ENCODE assay signal across 13 mouse cellular contexts in genomic region chr15:10818706-10819105, GRCm38 (mm10).
DNase-seq lines count a peak whose midpoint lies in the region; ATAC-seq and TF ChIP-seq lines count a peak whose summit lies in the region.
"Had no signal": no experiment of that assay in that cellular context is flagged by ENCODE, and none has a peak within 500 bp of the region (broad histone marks: within the 10 kb centered on the region; RNA-seq: fewer than 3 reads in every experiment).

No protein-coding gene starts in this region.

- H3K27ac ChIP-seq in heart, embryonic 14.5 days (replicated peaks in 1 of 2; ENCODE audit: control insufficient read depth in 1 of 2, insufficient read depth in 1 of 2, low read depth in 2 of 2, low read length in 2 of 2), result peak overlapping the region; percentile 73 to 82
- peak overlapping the region; percentile 71 for H3K27ac ChIP-seq in left cerebral cortex, adult 2 months
- H3K27ac ChIP-seq: hindbrain, embryonic 14.5 days; neural tube, embryonic 12.5 days had no signal

- H3K9ac ChIP-seq in heart, embryonic 14.5 days (ENCODE audit: low read length), result no peak overlapping the region
- H3K9ac ChIP-seq: hindbrain, embryonic 14.5 days; neural tube, embryonic 12.5 days had no signal

- H3K4me1 ChIP-seq in heart, embryonic 14.5 days (ENCODE audit: control insufficient read depth in 2 of 2, insufficient read depth in 2 of 2, low read length in 2 of 2), result peaks cover 12 to 14% of the 10 kb centered on the region in 2 experiments

- no peak for TF ChIP-seq POLR2A in myocyte (IDR thresholded peaks at IDR 0.05; ENCODE audit: insufficient read length, low read depth)

- ATAC-seq in heart, embryonic 14.5 days (ENCODE audit: insufficient number of reproducible peaks, insufficient read depth, low FRiP score, low read depth), result peak; percentile 19; the same call in 1 of the 2 replicates

- 65% methylated on average over 1 of the region's 1 CpGs for WGBS in heart, embryonic 14.5 days

- DNase-seq in heart, postnatal 36 days, result no peak
- no peak for DNase-seq in left cerebral cortex, adult 2 months (ENCODE audit: extremely low spot score in 1 of 2, low spot score in 2 of 2)
- DNase-seq in left cerebral cortex, adult 9 months (ENCODE audit: low spot score in 2 of 2), result no peak
- DNase-seq in Muller cell, postnatal 12 days (ENCODE audit: inconsistent ontology term), result peak; percentile 57
- no peak for DNase-seq in cerebellum, adult 11-12 months
- DNase-seq: cerebellum, adult 11 months; embryo, embryonic 11 days; thymus, postnatal 14 days had no signal

- TF ChIP-seq CTCF in left cerebral cortex, adult 2 months (IDR thresholded peaks at IDR 0.05), result no peak

- H3K79me2 ChIP-seq in myocyte (ENCODE audit: control insufficient read depth, insufficient read depth), result no peaks in the 10 kb centered on the region

- no peaks in the 10 kb centered on the region for H3K27me3 ChIP-seq in heart, embryonic 14.5 days (ENCODE audit: control insufficient read depth, insufficient read depth, low read length)
- no peaks in the 10 kb centered on the region for H3K27me3 ChIP-seq in myocyte (ENCODE audit: control insufficient read depth, insufficient read depth, insufficient read length)
- H3K27me3 ChIP-seq: neural tube, embryonic 12.5 days had no signal

- intact Hi-C loops in heart, postnatal 36 days (cut with DNase I), result loop anchor here (1.0 to 5.0 kb wide), 3 partner anchors 46 to 104 kb away; partner anchors contain the start of gene Rai14
- intact Hi-C loops in left cerebral cortex, adult 2 months (cut with DNase I), result loop anchor here (5.0 kb wide), 2 partner anchors 71 to 106 kb away; partner anchors contain the start of gene Rai14

- H3K36me3 ChIP-seq in heart, embryonic 14.5 days (ENCODE audit: control insufficient read depth, insufficient read depth, low read length), result no peaks in the 10 kb centered on the region
- H3K36me3 ChIP-seq in myocyte (ENCODE audit: control insufficient read depth, insufficient read depth), result no peaks in the 10 kb centered on the region
- H3K36me3 ChIP-seq: neural tube, embryonic 12.5 days had no signal

- no peak overlapping the region; the same call in 1 of the 2 replicates for H3K4me2 ChIP-seq in heart, embryonic 14.5 days (ENCODE audit: low read length)
- peak overlapping the region; percentile 78 for H3K4me2 ChIP-seq in myocyte (ENCODE audit: low read depth)
- H3K4me2 ChIP-seq: hindbrain, embryonic 14.5 days; midbrain, embryonic 11.5 days; neural tube, embryonic 12.5 days had no signal

- no peak overlapping the region for H3ac ChIP-seq in myocyte (ENCODE audit: control insufficient read depth, insufficient read length)

- H3K4me3 ChIP-seq in heart, embryonic 14.5 days (ENCODE audit: control insufficient read depth in 1 of 2, insufficient read depth in 1 of 2, low read depth in 1 of 2, low read length in 2 of 2), result no peak overlapping the region
- no peak overlapping the region for H3K4me3 ChIP-seq in left cerebral cortex, adult 2 months
- H3K4me3 ChIP-seq in myocyte, result no peak overlapping the region
- H3K4me3 ChIP-seq: neural tube, embryonic 12.5 days had no signal

- H3K9me3 ChIP-seq in heart, embryonic 14.5 days (ENCODE audit: control insufficient read depth, low read length), result peaks cover 6% of the 10 kb centered on the region; the same call in 1 of the 2 replicates
- H3K9me3 ChIP-seq: neural tube, embryonic 12.5 days had no signal

TF ChIP-seq in myocyte, 11 proteins besides CTCF, POLR2A, EP300 and RAD21:
- no peak for TF ChIP-seq TCF12 (IDR thresholded peaks at IDR 0.05; ENCODE audit: insufficient read depth, poor library complexity, severe bottlenecking)
- TF ChIP-seq SRF (IDR thresholded peaks at IDR 0.05; ENCODE audit: control insufficient read depth, insufficient read length, low read depth), result no peak
